Mouse (Mus musculus) stomach, postnatal 0 days (tissue): ENCODE data around the gene Zdhhc12. TPM values are rescaled to one million over a fixed set of nuclear protein-coding genes. Genes with fewer than 3 reads are reported as not detected.

Experiments
- ATAC-seq: fragments of 200-750 bp; cut with Nextera tagmentation; 2 replicates; pipeline ENCODE4 v1.8.0; 2017; ENCODE audit not compliant: low FRiP score, low TSS enrichment
- DNase-seq: peaks from one replicate; pipeline ENCODE4 v3.0.0-alpha.2; 2016; ENCODE audit warnings: low spot score
- H3K27ac ChIP-seq: fragments of 300-500 bp; sonication (generic); replicated peaks from 2 replicates; pipeline ENCODE4 v1.5.1; 2014; ENCODE audit warnings: mild to moderate bottlenecking, control low read depth
- H3K27me3 ChIP-seq: fragments of 300-500 bp; sonication (generic); 2 replicates; pipeline ENCODE4 v1.6.1; 2014; ENCODE audit warnings: low read length; ENCODE audit not compliant: control insufficient read depth, insufficient read depth
- H3K36me3 ChIP-seq: fragments of 300-500 bp; sonication (generic); 2 replicates; pipeline ENCODE4 v1.6.1; 2014; ENCODE audit warnings: low read length, mixed read lengths; ENCODE audit not compliant: control insufficient read depth, insufficient read depth
- H3K4me1 ChIP-seq: fragments of 300-500 bp; sonication (generic); replicated peaks from 2 replicates; pipeline ENCODE4 v1.6.1; 2014; ENCODE audit warnings: antibody characterized with exemption; ENCODE audit not compliant: control insufficient read depth, insufficient read depth
- H3K4me2 ChIP-seq: fragments of 300-500 bp; sonication (generic); replicated peaks from 2 replicates; pipeline ENCODE4 v1.6.1; 2014; ENCODE audit warnings: low read depth, mild to moderate bottlenecking, control low read depth, moderate library complexity
- H3K4me3 ChIP-seq: fragments of 300-500 bp; sonication (generic); 2 replicates; pipeline ENCODE4 v1.5.1; 2014; ENCODE audit warnings: low read depth, low read length, control low read depth
- H3K9ac ChIP-seq: fragments of 300-500 bp; sonication (generic); 2 replicates; pipeline ENCODE4 v1.6.1; 2014; ENCODE audit warnings: mild to moderate bottlenecking, low read length, control low read depth, mixed read lengths
- H3K9me3 ChIP-seq: fragments of 300-500 bp; sonication (generic); 2 replicates; pipeline ENCODE4 v1.6.1; 2016; ENCODE audit warnings: low read length; ENCODE audit not compliant: control insufficient read depth
- CTCF ChIP-seq: IDR thresholded peaks from 2 replicates; pipeline ENCODE4 v1.5.1; 2016; ENCODE audit warnings: antibody characterized with exemption, low read depth, mild to moderate bottlenecking, moderate library complexity
- EP300 ChIP-seq: optimal IDR thresholded peaks from 2 replicates; pipeline ENCODE3; 2016; ENCODE audit warnings: antibody characterized with exemption
- WGBS: fragments of 180-500 bp; shearing (Covaris S2); extraction: QIAGEN DNeasy Blood & Tissue Kit; methylation state at CpG from one replicate; pipeline ENCODE4 v1.1.7; 2014; 5-methylcytosine and 5-hydroxymethylcytosine counted together
- polyA plus RNA-seq: library from polyadenylated mRNA; unstranded; fragments of >200 nt; fragmentation: Nextera tagmentation; extraction: Ambion mirVana; gene quantifications from 2 replicates; pipeline ENCODE4 v1.2.1, GENCODE M21; 2015

Gene Zdhhc12
- polyA plus RNA-seq, 1 experiment from 2014 or later, result 27.8 TPM

DNA sequence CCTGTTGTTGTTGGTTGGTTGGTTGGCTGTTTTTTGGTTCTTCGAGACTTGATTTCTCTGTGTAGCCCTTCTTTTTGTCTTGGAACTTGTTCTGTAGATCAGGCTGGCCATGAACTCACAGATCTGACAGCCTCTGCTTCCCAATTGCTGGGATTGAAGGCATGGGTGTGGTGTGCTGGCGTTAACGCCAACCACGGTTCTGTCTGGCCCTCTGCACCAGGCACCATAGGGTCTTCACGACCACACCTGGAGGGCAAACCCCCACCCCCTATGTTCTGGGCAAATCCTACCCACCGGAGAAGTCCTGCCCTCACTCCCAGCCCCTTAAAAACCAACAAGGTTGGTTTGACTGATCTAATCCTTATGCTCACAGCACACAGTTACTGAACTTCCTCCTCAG lies 16.5 kb downstream of the Zdhhc12 start:
- Histone ChIP-seq H3K4me3 (peak overlapping the region; percentile 62; the same call in 1 of the 2 replicates), H3K9ac (0 out of 2 replicates have a peak overlapping the region, but pooled peaks have one; percentile 18)
- peak; percentile 35 for ATAC-seq

DNA sequence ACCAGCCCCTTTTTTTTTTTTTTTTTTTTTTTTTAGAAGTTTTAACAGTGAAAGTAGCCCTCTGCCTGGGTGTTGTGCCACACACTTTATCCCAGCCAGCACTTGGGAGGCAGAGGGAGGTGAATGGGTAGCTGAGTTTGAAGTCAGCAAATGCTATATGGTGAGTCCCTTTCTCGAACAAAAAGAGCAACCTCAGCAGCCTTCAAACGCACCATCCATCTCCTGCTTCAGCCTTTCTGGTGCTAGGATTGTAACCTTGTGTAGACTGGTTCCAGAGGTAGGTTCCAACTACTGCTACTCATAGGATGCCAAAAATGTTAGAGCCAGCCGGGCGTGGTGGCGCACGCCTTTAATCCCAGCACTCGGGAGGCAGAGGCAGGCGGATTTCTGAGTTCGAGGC lies 17.0 kb downstream of the Zdhhc12 start:
- TF ChIP-seq EP300, result no peak
- no peak for TF ChIP-seq CTCF
- no peaks in the 10 kb centered on the region for H3K9me3 ChIP-seq
- H3K27me3 ChIP-seq, result no peaks in the 10 kb centered on the region
- no peak overlapping the region for H3K27ac ChIP-seq
- 82% methylated on average over 7 of the region's 9 CpGs for WGBS
- DNase-seq (no peak), ATAC-seq (no peak)
- peaks cover 4% of the 10 kb centered on the region; the same call in 1 of the 2 replicates for H3K4me1 ChIP-seq
- no peak overlapping the region for H3K4me3 ChIP-seq
- H3K4me2 ChIP-seq, result no peak overlapping the region
- H3K36me3 ChIP-seq, result peaks cover 3% of the 10 kb centered on the region; the same call in 1 of the 2 replicates
- no peak overlapping the region for H3K9ac ChIP-seq

More for the DNA sequence above, 16.5 kb downstream of the Zdhhc12 start:
- no peaks in the 10 kb centered on the region for H3K27me3 ChIP-seq
- DNase-seq, result no peak
- peaks cover 3% of the 10 kb centered on the region; the same call in 1 of the 2 replicates for H3K36me3 ChIP-seq
- no peak overlapping the region; the same call in 1 of the 2 replicates for H3K27ac ChIP-seq
- H3K4me1 ChIP-seq, result peaks cover 4% of the 10 kb centered on the region; the same call in 1 of the 2 replicates
- TF ChIP-seq EP300 (no peak), CTCF (no peak)
- 51% methylated on average over 6 of the region's 6 CpGs for WGBS
- H3K4me2 ChIP-seq, result 0 out of 2 replicates have a peak overlapping the region, but pooled peaks have one; percentile 98
- H3K9me3 ChIP-seq, result no peaks in the 10 kb centered on the region

DNA sequence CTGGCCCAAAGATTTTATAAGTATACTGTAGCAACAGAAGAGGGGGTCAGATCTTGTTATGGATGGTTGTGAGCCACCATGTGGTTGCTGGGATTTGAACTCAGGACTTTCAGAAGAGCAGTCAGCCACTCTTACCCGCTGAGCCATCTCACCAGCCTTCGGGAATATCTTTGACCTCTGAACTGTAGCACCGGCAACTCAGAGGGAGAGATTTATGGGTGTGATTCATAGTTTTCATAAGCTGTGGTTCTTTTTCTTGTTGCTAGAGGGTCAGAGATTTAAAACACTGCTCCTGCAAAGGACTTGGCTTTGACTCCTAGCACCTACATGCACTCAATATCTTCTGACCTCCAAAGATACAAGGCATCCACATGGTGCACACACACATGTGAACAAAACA lies 17.8 kb downstream of the Zdhhc12 start:
- no peak overlapping the region for H3K9ac ChIP-seq
- TF ChIP-seq EP300 (no peak), CTCF (no peak)
- H3K4me3 ChIP-seq, result no peak overlapping the region
- WGBS, result 48% methylated on average over 3 of the region's 3 CpGs
- H3K27ac ChIP-seq, result no peak overlapping the region
- ATAC-seq (no peak), DNase-seq (no peak)
- no peak overlapping the region for H3K4me2 ChIP-seq
- no peaks in the 10 kb centered on the region for H3K27me3 ChIP-seq
- no peaks in the 10 kb centered on the region for H3K9me3 ChIP-seq
- peaks cover 4% of the 10 kb centered on the region; the same call in 1 of the 2 replicates for H3K4me1 ChIP-seq
- peaks cover 3% of the 10 kb centered on the region; the same call in 1 of the 2 replicates for H3K36me3 ChIP-seq

DNA sequence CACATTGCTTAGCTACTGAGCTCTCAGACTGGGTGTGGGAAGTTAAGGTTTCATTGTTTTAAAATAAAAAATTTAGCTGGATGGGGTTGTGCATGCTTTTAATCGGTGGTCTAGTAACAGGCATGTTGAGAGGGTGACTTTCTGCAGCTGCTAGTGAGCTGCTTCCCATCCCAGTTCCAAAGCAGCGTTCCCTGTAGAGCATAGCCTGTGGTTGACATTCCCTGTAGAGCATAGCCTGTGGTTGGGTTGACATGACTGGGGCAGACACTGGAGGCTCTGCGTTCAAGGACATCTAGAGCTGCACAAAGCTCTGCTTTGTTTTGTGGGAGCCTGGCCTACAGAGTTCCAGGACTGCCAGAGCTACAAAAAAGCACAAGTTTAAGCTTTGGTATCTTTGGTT lies 20.2 kb downstream of the Zdhhc12 start:
- Histone ChIP-seq H3K4me3 (no peak overlapping the region), H3K36me3 (peaks cover 3% of the 10 kb centered on the region; the same call in 1 of the 2 replicates), H3K27me3 (no peaks in the 10 kb centered on the region), H3K9ac (no peak overlapping the region), H3K27ac (no peak overlapping the region), H3K4me1 (peaks cover 1% of the 10 kb centered on the region; the same call in 1 of the 2 replicates), H3K9me3 (no peaks in the 10 kb centered on the region), H3K4me2 (no peak overlapping the region)
- 79% methylated on average over 3 of the region's 3 CpGs for WGBS
- no peak for TF ChIP-seq CTCF
- no peak for TF ChIP-seq EP300
- DNase-seq (no peak), ATAC-seq (no peak)

DNA sequence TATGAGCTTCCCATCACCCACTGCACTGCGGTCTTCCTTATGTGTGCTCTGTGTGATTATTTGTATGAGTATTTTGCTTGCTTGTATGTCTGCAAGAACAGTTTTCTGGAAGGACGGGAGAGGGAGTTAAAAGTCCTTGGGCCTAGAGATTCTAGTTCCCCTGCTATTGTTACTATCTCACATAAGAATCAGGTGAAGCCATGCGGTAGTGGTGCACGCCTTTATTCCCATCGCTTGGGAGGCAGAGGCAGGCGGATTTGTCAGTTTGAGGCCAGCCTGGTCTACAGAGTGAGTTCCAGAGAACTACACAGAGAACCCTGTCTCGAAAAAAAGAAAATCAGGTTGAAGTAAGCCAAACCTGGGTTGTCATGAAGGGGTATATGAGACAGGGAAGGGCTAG lies 20.6 kb downstream of the Zdhhc12 start:
- no peak overlapping the region for H3K4me3 ChIP-seq
- no peak overlapping the region for H3K4me2 ChIP-seq
- no peaks in the 10 kb centered on the region for H3K27me3 ChIP-seq
- H3K9ac ChIP-seq, result no peak overlapping the region
- ATAC-seq (no peak), DNase-seq (no peak)
- H3K9me3 ChIP-seq, result no peaks in the 10 kb centered on the region
- TF ChIP-seq EP300 (no peak), CTCF (no peak)
- peaks cover 3% of the 10 kb centered on the region; the same call in 1 of the 2 replicates for H3K36me3 ChIP-seq
- no peak overlapping the region for H3K27ac ChIP-seq
- 72% methylated on average over 7 of the region's 7 CpGs for WGBS
- H3K4me1 ChIP-seq, result no peaks in the 10 kb centered on the region

DNA sequence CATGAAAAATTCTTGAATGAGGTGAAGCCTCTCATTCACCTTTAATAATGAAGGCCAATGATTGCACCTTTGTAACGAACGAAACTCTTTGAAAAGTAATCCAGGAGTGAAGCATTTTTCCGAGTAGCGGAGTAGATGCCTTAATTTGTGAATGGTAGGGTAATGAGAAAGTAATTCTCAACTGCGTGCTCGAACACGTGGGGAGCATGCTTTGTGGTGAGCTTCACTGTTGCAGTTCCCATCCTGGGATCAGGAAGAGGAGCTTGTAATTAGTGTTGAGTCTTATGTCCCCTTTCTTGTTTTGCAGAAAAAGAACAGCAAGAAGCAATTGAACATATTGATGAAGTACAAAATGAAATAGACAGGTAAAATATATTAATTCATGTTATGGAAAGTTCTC lies 25.5 kb downstream of the Zdhhc12 start:
- TF ChIP-seq EP300 (no peak), CTCF (no peak)
- no peak for DNase-seq
- no peak for ATAC-seq
- Histone ChIP-seq H3K4me2 (peak overlapping the region; percentile 81), H3K9me3 (no peaks in the 10 kb centered on the region), H3K27me3 (no peaks in the 10 kb centered on the region), H3K27ac (no peak overlapping the region), H3K4me3 (peak overlapping the region; percentile 62), H3K9ac (no peak overlapping the region), H3K4me1 (peaks cover 2% of the 10 kb centered on the region; the same call in 1 of the 2 replicates), H3K36me3 (no peaks in the 10 kb centered on the region)
- 15% methylated on average over 7 of the region's 7 CpGs for WGBS
